Mouse (Mus musculus): ENCODE data around the gene Tbrg4. TPM values are rescaled to one million over a fixed set of nuclear protein-coding genes. Genes with fewer than 3 reads are reported as not detected.
"Not testable (repeated sequence)": the region's sequence is repeated elsewhere in the genome, so short reads cannot be mapped to it uniquely, and the experiment has no call there.

Tbrg4 gene
- 33.9 and 37.9 TPM in 2 replicates for polyA plus RNA-seq (2015; fragmentation: Nextera tagmentation; extraction: Ambion mirVana)

DNA sequence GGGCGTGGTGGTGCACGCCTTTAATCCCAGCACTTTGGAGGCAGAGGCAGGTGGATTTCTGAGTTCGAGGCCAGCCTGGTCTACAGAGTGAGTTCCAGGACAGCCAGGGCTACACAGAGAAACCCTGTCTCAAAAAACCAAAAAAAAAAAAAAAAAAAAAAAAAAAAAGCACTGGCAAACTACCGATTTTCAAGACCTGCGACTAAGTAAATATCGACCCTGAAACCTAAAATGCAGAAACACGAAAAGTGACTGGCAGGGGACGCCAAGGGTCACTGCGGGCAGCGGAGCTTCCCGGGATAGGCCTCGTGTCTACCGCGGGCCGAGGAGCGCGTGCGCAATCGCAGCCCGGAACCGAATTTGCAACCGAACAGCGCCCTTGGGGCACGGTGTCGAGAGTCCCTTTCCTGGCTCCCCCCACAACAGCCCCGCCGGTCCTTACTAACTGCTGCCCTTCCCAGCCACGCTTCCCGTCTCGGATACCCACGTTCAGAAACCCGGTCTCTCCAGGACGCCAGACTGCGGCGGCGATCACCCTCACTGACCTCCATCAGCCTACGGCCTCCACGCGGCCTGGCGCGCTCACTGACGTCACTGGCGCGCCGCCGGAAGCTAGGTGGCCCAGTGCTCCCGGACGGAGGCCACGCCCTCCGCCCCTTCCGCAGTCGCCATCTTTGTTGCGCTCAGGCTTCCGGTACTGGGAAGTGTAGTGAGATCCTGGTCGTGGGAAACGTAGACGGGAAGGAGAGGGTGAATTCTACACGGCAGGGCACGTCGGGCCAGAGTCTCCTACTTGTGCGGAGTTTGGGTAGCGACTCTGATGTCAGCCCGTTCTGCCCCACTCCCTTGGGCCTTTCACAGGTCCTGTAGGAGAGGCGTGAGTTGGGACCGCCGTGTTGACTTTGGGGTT is at the start of gene Tbrg4:
Gene Tbrg4, minus strand, starts transcription at position 590 of the 910 bp plus-strand sequence.
- H3K4me2 ChIP-seq: peak within 1 kb of the TSS; percentile 68
- WGBS: under 1% methylated on average over 66 of the region's 66 CpGs

DNA sequence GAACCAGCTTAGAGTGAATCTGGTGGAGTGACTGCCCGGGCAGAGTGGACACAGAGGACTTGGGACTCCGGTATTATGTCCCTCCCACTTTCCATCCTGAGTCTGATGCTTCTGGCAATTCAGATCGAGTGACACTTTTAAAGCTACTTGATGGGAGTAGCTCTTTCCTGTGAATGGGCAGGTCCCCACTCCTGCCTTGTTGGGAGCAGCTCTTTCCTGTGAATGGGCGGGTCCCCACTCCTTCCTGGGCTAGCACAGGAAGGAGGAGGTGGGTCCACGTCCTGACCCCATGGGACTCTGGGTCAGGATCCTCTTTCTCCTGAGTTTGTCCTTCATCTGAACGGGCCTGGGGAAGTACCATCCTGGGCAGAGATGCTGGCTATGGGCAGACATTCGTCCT is 49.5 kb upstream of the Tbrg4 start:
- no peak for ATAC-seq (ENCODE audit: borderline replicate concordance, extremely low read depth, low FRiP score, low TSS enrichment)

More for the DNA sequence above, at the start of gene Tbrg4:
- Histone ChIP-seq H3K4me1 (peaks cover 28% of the 10 kb centered on the region), H3K9me3 (no peaks in the 10 kb centered on the region), H3K9ac (peak within 1 kb of the TSS; percentile 67), H3K27me3 (no peaks in the 10 kb centered on the region), H3K4me3 (peak within 1 kb of the TSS; percentile 65), H3K36me3 (peaks cover 36% of the 10 kb centered on the region), H3K27ac (peak within 1 kb of the TSS; percentile 86)
- peak; percentile 96 for ATAC-seq (ENCODE audit: borderline replicate concordance, extremely low read depth, low FRiP score, low TSS enrichment)

DNA sequence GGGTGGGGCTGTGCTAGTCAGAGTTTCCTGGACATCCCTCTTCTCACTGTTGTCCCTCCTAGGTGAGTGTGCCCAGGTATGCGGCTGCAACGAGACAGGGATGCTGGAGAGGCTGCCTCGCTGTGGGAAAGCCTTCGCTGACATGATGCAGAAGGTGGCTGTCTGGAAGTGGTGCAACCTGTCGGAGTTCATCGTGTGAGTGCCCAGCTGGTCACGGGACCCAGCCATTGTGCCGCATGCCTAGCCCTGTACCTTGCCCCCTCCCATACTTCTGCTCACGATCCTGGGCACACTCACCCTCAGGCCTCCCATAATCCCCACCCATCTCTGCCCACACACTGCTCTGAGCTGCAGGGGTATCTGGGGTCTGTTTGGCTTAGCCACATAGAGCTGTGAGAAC is 48.8 kb upstream of the Tbrg4 start:
- no peaks in the 10 kb centered on the region for H3K4me1 ChIP-seq
- no peak overlapping the region for H3K4me2 ChIP-seq
- ATAC-seq (ENCODE audit: borderline replicate concordance, extremely low read depth, low FRiP score, low TSS enrichment): no peak
- 73% methylated on average over 9 of the region's 9 CpGs for WGBS
- H3K9me3 ChIP-seq: no peaks in the 10 kb centered on the region
- H3K36me3 ChIP-seq: no peaks in the 10 kb centered on the region
- H3K27me3 ChIP-seq: no peaks in the 10 kb centered on the region
- H3K4me3 ChIP-seq: no peak overlapping the region
- no peak overlapping the region for H3K27ac ChIP-seq
- H3K9ac ChIP-seq: no peak overlapping the region

More for the DNA sequence above, 49.5 kb upstream of the Tbrg4 start:
- Histone ChIP-seq H3K36me3 (no peaks in the 10 kb centered on the region), H3K4me1 (no peaks in the 10 kb centered on the region), H3K9me3 (no peaks in the 10 kb centered on the region), H3K27me3 (no peaks in the 10 kb centered on the region), H3K4me3 (no peak overlapping the region), H3K4me2 (no peak overlapping the region), H3K27ac (no peak overlapping the region), H3K9ac (no peak overlapping the region)
- WGBS: 49% methylated on average over 7 of the region's 7 CpGs

GRCm38 (mm10) chr11:6670826-6671225 is 45.0 kb upstream of the Tbrg4 start:
- ATAC-seq (ENCODE audit: borderline replicate concordance, extremely low read depth, low FRiP score, low TSS enrichment): no peak

GRCm38 (mm10) chr11:6670044-6670443 is 44.2 kb upstream of the Tbrg4 start:
- Histone ChIP-seq H3K4me2 (no peak overlapping the region), H3K36me3 (no peaks in the 10 kb centered on the region), H3K9me3 (no peaks in the 10 kb centered on the region), H3K4me1 (no peaks in the 10 kb centered on the region), H3K27ac (no peak overlapping the region), H3K27me3 (no peaks in the 10 kb centered on the region), H3K4me3 (no peak overlapping the region), H3K9ac (no peak overlapping the region)
- no peak for ATAC-seq (ENCODE audit: borderline replicate concordance, extremely low read depth, low FRiP score, low TSS enrichment)
- WGBS: 39% methylated on average over 2 of the region's 2 CpGs

More at GRCm38 (mm10) chr11:6670826-6671225, 45.0 kb upstream of the Tbrg4 start:
- H3K9me3 ChIP-seq: no peaks in the 10 kb centered on the region
- H3K4me3 ChIP-seq: no peak overlapping the region
- no peak overlapping the region for H3K9ac ChIP-seq
- no peak overlapping the region for H3K27ac ChIP-seq
- H3K27me3 ChIP-seq: no peaks in the 10 kb centered on the region
- WGBS: 82% methylated on average over 4 of the region's 4 CpGs
- no peaks in the 10 kb centered on the region for H3K4me1 ChIP-seq
- no peak overlapping the region for H3K4me2 ChIP-seq
- H3K36me3 ChIP-seq: no peaks in the 10 kb centered on the region

DNA sequence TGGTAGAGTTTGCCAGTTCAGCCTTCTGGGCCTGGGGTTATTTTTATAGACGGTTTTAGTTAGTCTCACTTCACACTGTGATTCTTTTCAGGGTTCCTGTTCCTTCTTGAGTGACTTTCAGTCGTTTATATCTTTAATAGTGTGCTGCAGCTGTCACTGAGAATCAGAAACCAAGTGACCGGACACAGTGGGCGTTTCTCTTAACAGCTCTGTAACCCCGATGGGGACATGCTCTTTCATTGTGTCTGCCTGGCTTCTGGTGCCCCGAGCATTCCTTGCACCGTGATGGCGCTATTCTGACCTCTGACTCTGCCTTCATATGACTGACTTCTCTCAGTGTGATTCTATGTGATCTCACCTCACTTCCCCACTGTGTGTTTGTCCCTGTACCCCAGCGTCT is 43.2 kb upstream of the Tbrg4 start:
- ATAC-seq (ENCODE audit: borderline replicate concordance, extremely low read depth, low FRiP score, low TSS enrichment): no peak
- Histone ChIP-seq H3K4me2 (no peak overlapping the region), H3K36me3 (no peaks in the 10 kb centered on the region), H3K9me3 (no peaks in the 10 kb centered on the region), H3K9ac (no peak overlapping the region), H3K4me3 (no peak overlapping the region), H3K27ac (no peak overlapping the region), H3K27me3 (no peaks in the 10 kb centered on the region), H3K4me1 (no peaks in the 10 kb centered on the region)
- 53% methylated on average over 9 of the region's 9 CpGs for WGBS

- Histone ChIP-seq H3K27me3 (no peaks in the 10 kb centered on the region), H3K4me2 (no peak overlapping the region), H3K4me1 (no peaks in the 10 kb centered on the region), H3K36me3 (no peaks in the 10 kb centered on the region), H3K27ac (no peak overlapping the region), H3K9me3 (no peaks in the 10 kb centered on the region), H3K9ac (no peak overlapping the region), H3K4me3 (no peak overlapping the region)
- WGBS: 76% methylated on average over 2 of the region's 2 CpGs
- ATAC-seq (ENCODE audit: borderline replicate concordance, extremely low read depth, low FRiP score, low TSS enrichment): no peak
Measured at GRCm38 (mm10) chr11:6666634-6667033, 40.8 kb upstream of the Tbrg4 start.

DNA sequence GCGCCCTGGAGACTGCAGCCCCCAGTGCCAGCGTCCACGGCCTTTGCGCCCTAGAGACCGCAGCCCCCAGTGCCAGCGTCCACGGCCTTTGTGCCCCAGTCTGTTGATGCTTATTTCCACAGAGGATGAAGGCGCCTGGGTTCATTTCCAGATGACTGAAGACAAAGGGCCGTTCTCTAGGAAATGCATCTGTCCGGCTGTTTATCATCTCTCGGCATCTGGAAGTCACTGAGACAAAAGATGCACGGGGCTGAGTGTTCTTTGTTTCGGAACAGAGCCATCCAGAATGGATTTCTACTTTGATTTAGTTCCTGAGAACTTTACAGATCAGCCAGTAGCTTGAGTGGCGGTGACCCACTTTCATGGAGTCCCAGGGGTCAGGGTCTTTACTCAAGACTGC is 35.3 kb upstream of the Tbrg4 start:
- Histone ChIP-seq H3K4me1 (0 out of 2 replicates have a peak, but pooled peaks cover 3% of the 10 kb centered on the region), H3K36me3 (no peaks in the 10 kb centered on the region), H3K4me2 (no peak overlapping the region), H3K4me3 (no peak overlapping the region), H3K9me3 (no peaks in the 10 kb centered on the region), H3K9ac (no peak overlapping the region), H3K27ac (no peak overlapping the region), H3K27me3 (no peaks in the 10 kb centered on the region)
- no peak for ATAC-seq (ENCODE audit: borderline replicate concordance, extremely low read depth, low FRiP score, low TSS enrichment)
- WGBS: 70% methylated on average over 14 of the region's 14 CpGs

GRCm38 (mm10) chr11:6658271-6658670 is 32.4 kb upstream of the Tbrg4 start, which contains the start of gene Ramp3:
TSS of gene Ramp3 (plus strand) at chr11:6658521.
- WGBS: 2% methylated on average over 18 of the region's 18 CpGs

GRCm38 (mm10) chr11:6654903-6655302 is 29.0 kb upstream of the Tbrg4 start:
- peak; percentile 27; the same call in 1 of the 2 replicates for ATAC-seq (ENCODE audit: borderline replicate concordance, extremely low read depth, low FRiP score, low TSS enrichment)
- no peaks in the 10 kb centered on the region for H3K36me3 ChIP-seq
- H3K4me3 ChIP-seq: no peak overlapping the region
- no peak overlapping the region for H3K9ac ChIP-seq
- H3K9me3 ChIP-seq: no peaks in the 10 kb centered on the region
- no peak overlapping the region for H3K27ac ChIP-seq
- H3K4me1 ChIP-seq: 0 out of 2 replicates have a peak, but pooled peaks cover 3% of the 10 kb centered on the region
- 4% methylated on average over 2 of the region's 2 CpGs for WGBS
- no peak overlapping the region for H3K4me2 ChIP-seq
- no peaks in the 10 kb centered on the region for H3K27me3 ChIP-seq

More at GRCm38 (mm10) chr11:6658271-6658670, 32.4 kb upstream of the Tbrg4 start, which contains the start of gene Ramp3:
- no peaks in the 10 kb centered on the region for H3K9me3 ChIP-seq
- no peak within 1 kb of the TSS for H3K27ac ChIP-seq
- H3K4me2 ChIP-seq: peak within 1 kb of the TSS; percentile 74
- peak within 1 kb of the TSS; percentile 38 for H3K4me3 ChIP-seq
- peak within 1 kb of the TSS; percentile 5; the same call in 1 of the 2 replicates for H3K9ac ChIP-seq
- no peaks in the 10 kb centered on the region for H3K27me3 ChIP-seq
- 0 out of 2 replicates have a peak, but pooled peaks cover 3% of the 10 kb centered on the region for H3K4me1 ChIP-seq
- H3K36me3 ChIP-seq: no peaks in the 10 kb centered on the region
- peak; percentile 69 for ATAC-seq (ENCODE audit: borderline replicate concordance, extremely low read depth, low FRiP score, low TSS enrichment)

- not testable (repeated sequence) for H3K4me1 ChIP-seq; H3K9ac ChIP-seq; H3K27me3 ChIP-seq; H3K36me3 ChIP-seq; H3K9me3 ChIP-seq; H3K4me2 ChIP-seq; H3K4me3 ChIP-seq; ATAC-seq (ENCODE audit: borderline replicate concordance, extremely low read depth, low FRiP score, low TSS enrichment); H3K27ac ChIP-seq
- 77% methylated on average over 3 of the region's 3 CpGs for WGBS
Measured at GRCm38 (mm10) chr11:6652978-6653377, 27.1 kb upstream of the Tbrg4 start.

GRCm38 (mm10) chr11:6650519-6650918 is 24.7 kb upstream of the Tbrg4 start:
- H3K4me2 ChIP-seq: no peak overlapping the region
- H3K27me3 ChIP-seq: no peaks in the 10 kb centered on the region
- no peak overlapping the region for H3K27ac ChIP-seq
- ATAC-seq (ENCODE audit: borderline replicate concordance, extremely low read depth, low FRiP score, low TSS enrichment): no peak
- no peaks in the 10 kb centered on the region for H3K4me1 ChIP-seq
- no peak overlapping the region for H3K9ac ChIP-seq
- H3K4me3 ChIP-seq: no peak overlapping the region
- whole genome bisulfite sequencing: 53% methylated on average over 7 of the region's 7 CpGs
- no peaks in the 10 kb centered on the region for H3K36me3 ChIP-seq
- H3K9me3 ChIP-seq: no peaks in the 10 kb centered on the region

Data from lung, embryonic 15.5 days (tissue).